Mouse (Mus musculus) stomach, embryonic 14.5 days (tissue): Measurements from ENCODE around the gene B3galnt1. TPM values are rescaled to one million over a fixed set of nuclear protein-coding genes. Genes with fewer than 3 reads are reported as not detected.
"Not testable (repeated sequence)": the region's sequence is repeated elsewhere in the genome, so short reads cannot be mapped to it uniquely, and the experiment has no call there.

Source experiments
- ATAC-seq: fragments of 200-750 bp; cut with Nextera tagmentation; 2 replicates; pipeline ENCODE4 v1.8.0; 2017; ENCODE audit warnings: low read depth, moderate TSS enrichment; ENCODE audit not compliant: insufficient number of reproducible peaks, insufficient read depth, low FRiP score
- H3K27ac ChIP-seq: fragments of 300-500 bp; sonication (generic); 2 replicates; pipeline ENCODE4 v1.5.1; 2014; ENCODE audit warnings: mild to moderate bottlenecking, low read length, moderate library complexity, mixed read lengths
- H3K27me3 ChIP-seq: fragments of 300-500 bp; sonication (generic); 2 replicates; pipeline ENCODE4 v1.6.1; 2014; ENCODE audit warnings: low read length, control low read depth, mixed read lengths; ENCODE audit not compliant: control insufficient read depth, insufficient read depth
- H3K36me3 ChIP-seq: fragments of 300-500 bp; sonication (generic); 2 replicates; pipeline ENCODE4 v1.6.1; 2014; ENCODE audit warnings: mild to moderate bottlenecking, control low read depth, low read length, moderate library complexity, mixed read lengths; ENCODE audit not compliant: control insufficient read depth, insufficient read depth
- H3K4me1 ChIP-seq: fragments of 300-500 bp; sonication (generic); 2 replicates; pipeline ENCODE4 v1.6.1; 2014; ENCODE audit warnings: low read length, control low read depth, mixed read lengths; ENCODE audit not compliant: control insufficient read depth, insufficient read depth
- H3K4me2 ChIP-seq: fragments of 300-500 bp; sonication (generic); replicated peaks from 2 replicates; pipeline ENCODE4 v1.6.1; 2014; ENCODE audit warnings: low read depth, low read length, control low read depth
- H3K4me3 ChIP-seq: fragments of 300-500 bp; sonication (generic); 2 replicates; pipeline ENCODE4 v1.5.1; 2014; ENCODE audit warnings: low read depth, low read length, control low read depth
- H3K9ac ChIP-seq: fragments of 300-500 bp; sonication (generic); replicated peaks from 2 replicates; pipeline ENCODE4 v1.6.1; 2014; ENCODE audit warnings: low read depth, mild to moderate bottlenecking, control low read depth, low read length, moderate library complexity, mixed read lengths
- H3K9me3 ChIP-seq: fragments of 300-500 bp; sonication (generic); 2 replicates; pipeline ENCODE4 v1.6.1; 2016; ENCODE audit warnings: low read depth, low read length, control low read depth; ENCODE audit not compliant: control insufficient read depth
- WGBS: fragments of 180-500 bp; shearing (Covaris S2); extraction: QIAGEN DNeasy Blood & Tissue Kit; methylation state at CpG from one replicate; pipeline ENCODE4 v1.1.7; 2014; 5-methylcytosine and 5-hydroxymethylcytosine counted together
- polyA plus RNA-seq: library from polyadenylated mRNA; unstranded; fragments of >200 nt; fragmentation: Nextera tagmentation; extraction: Ambion mirVana; gene quantifications from 2 replicates; pipeline ENCODE4 v1.2.1, GENCODE M21; 2014

B3galnt1 gene
- polyA plus RNA-seq, 1 experiment from 2014 or later, result 43.1 TPM

DNA sequence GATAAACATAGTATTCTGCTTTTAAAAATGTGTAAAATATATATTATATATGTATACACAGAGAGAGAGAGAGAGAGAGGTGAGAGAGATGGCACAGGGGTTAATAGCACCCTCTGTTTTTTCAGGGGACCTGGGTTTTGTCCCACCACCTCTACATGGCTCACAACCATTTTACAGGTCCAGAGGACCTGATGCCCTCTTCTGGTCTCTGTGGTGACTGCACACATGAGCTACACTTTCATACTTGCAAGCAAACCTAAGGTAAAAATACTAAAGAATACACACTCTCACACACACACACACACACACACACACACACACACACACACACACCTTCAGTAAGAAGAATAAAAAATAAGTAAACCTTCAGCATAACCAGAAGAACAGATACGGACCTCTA lies 20.0 kb downstream of the B3galnt1 start:
- Histone ChIP-seq H3K27ac (no peak overlapping the region), H3K9me3 (no peaks in the 10 kb centered on the region), H3K4me2 (no peak overlapping the region), H3K27me3 (no peaks in the 10 kb centered on the region), H3K9ac (no peak overlapping the region), H3K4me1 (no peaks in the 10 kb centered on the region), H3K4me3 (no peak overlapping the region), H3K36me3 (peaks cover 7% of the 10 kb centered on the region; the same call in 1 of the 2 replicates)
- no peak for ATAC-seq
- 79% methylated on average over 1 of the region's 1 CpGs for WGBS

DNA sequence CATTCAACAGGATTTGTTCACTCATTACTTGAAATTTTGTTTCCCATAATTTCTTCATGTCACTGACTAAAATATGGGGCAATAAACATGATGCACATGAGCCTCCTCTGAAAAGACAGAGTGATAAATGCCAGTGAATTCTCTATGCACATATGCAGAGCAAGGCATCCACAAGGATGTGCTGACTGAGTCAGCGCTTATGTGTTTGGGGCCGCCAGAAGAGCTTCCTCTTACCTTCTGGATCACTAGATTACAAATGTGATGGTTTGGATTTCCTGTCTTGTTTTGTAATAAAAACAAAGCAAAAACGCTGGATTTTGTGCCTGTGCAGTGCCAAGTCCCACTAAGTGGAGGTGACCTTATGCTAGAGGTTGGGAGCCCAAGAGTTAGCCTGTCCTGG lies 22.0 kb downstream of the B3galnt1 start:
- no peak for ATAC-seq
- Histone ChIP-seq H3K36me3 (peaks cover 7% of the 10 kb centered on the region; the same call in 1 of the 2 replicates), H3K27ac (no peak overlapping the region), H3K9ac (no peak overlapping the region), H3K4me3 (no peak overlapping the region), H3K4me2 (no peak overlapping the region), H3K9me3 (no peaks in the 10 kb centered on the region), H3K27me3 (no peaks in the 10 kb centered on the region), H3K4me1 (no peaks in the 10 kb centered on the region)
- WGBS, result 81% methylated on average over 3 of the region's 3 CpGs

DNA sequence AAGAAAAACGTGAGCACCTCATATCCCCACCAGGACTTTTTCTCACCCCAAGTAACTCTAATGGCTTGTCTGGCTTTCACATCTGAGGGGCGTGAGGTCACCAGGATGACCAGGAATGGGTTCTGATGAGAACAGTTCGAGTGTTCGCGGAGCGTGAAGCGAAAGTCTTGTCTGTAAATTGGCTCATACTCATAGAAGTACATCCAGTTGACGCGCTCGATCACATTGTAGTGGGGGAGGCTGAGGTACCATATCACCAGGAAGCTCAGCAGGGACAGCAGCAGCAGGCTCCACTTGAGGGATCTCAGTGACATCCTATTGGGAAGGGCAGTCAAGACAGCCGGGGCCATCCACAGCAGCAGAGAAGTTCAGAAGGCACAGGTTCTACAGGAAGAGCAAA lies 23.2 kb downstream of the B3galnt1 start:
- no peak overlapping the region for H3K9ac ChIP-seq
- no peaks in the 10 kb centered on the region for H3K4me1 ChIP-seq
- no peaks in the 10 kb centered on the region for H3K9me3 ChIP-seq
- no peak overlapping the region for H3K27ac ChIP-seq
- peaks cover 7% of the 10 kb centered on the region; the same call in 1 of the 2 replicates for H3K36me3 ChIP-seq
- H3K4me3 ChIP-seq, result no peak overlapping the region
- H3K27me3 ChIP-seq, result no peaks in the 10 kb centered on the region
- H3K4me2 ChIP-seq, result no peak overlapping the region
- ATAC-seq, result no peak
- WGBS, result 94% methylated on average over 11 of the region's 11 CpGs

DNA sequence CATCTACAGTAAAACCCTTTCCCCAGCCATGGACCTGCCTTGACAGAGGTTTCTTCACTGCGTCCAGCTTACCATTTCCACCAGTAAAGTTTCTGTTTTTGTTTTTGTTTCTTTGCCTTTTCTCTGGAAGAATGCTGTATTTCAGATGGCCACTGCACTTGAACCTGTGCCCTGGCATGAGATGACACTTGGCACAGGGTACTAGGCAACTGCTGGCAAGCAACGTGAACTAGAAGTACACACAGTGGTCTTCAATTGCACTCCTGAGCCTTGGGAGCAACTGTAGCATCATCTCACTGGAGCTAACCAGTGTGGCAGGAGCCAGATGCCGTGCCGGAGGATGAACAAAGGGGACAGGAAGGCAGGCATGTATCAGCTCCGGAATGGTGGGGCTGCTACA lies 26.2 kb downstream of the B3galnt1 start:
- no peaks in the 10 kb centered on the region for H3K4me1 ChIP-seq
- no peaks in the 10 kb centered on the region for H3K27me3 ChIP-seq
- no peak for ATAC-seq
- no peak overlapping the region for H3K9ac ChIP-seq
- H3K4me3 ChIP-seq, result no peak overlapping the region
- H3K4me2 ChIP-seq, result no peak overlapping the region
- peaks cover 7% of the 10 kb centered on the region; the same call in 1 of the 2 replicates for H3K36me3 ChIP-seq
- H3K9me3 ChIP-seq, result no peaks in the 10 kb centered on the region
- H3K27ac ChIP-seq, result no peak overlapping the region
- 89% methylated on average over 5 of the region's 5 CpGs for WGBS

DNA sequence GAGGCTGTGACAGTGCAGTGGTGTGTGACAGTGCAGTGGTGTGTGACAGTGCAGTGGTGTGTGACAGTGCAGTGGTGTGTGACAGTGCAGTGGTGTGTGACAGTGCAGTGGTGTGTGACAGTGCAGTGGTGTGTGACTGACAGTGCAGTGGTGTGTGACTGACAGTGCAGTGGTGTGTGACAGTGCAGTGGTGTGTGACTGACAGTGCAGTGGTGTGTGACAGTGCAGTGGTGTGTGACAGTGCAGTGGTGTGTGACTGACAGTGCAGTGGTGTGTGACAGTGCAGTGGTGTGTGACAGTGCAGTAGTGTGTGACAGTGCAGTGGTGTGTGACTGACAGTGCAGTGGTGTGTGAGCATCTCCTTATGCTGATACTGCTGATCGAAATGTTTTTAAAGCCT lies 33.2 kb downstream of the B3galnt1 start:
- WGBS, result 88% methylated on average over 1 of the region's 1 CpGs
- not testable (repeated sequence) for ATAC-seq, H3K4me3 ChIP-seq

DNA sequence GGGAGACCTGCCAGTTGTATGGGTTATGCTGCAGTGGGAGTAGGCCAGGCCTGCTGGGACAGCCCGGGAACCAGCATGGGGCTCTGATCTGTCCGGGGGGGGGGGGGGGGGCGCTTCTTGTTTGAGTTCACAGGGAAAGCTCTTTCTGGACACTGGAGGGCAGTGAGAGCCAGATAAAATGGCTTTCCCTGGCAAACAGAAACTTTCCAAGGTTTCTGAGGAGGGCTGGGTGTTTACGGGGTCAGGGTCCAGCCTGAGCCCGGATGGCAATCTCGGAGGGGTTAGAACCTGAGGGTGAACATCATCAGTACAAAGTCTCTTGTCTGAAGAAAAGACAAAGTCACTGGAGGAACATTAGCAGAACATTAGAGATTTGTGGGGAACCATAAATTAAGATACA lies 35.4 kb downstream of the B3galnt1 start:
- no peak overlapping the region for H3K4me3 ChIP-seq
- WGBS, result 87% methylated on average over 5 of the region's 6 CpGs
- peaks cover 6% of the 10 kb centered on the region; the same call in 1 of the 2 replicates for H3K4me1 ChIP-seq
- H3K27ac ChIP-seq, result no peak overlapping the region
- H3K9ac ChIP-seq, result no peak overlapping the region
- no peaks in the 10 kb centered on the region for H3K36me3 ChIP-seq
- no peaks in the 10 kb centered on the region for H3K27me3 ChIP-seq
- no peak overlapping the region for H3K4me2 ChIP-seq
- no peak for ATAC-seq
- H3K9me3 ChIP-seq, result no peaks in the 10 kb centered on the region

More for the DNA sequence above, 33.2 kb downstream of the B3galnt1 start:
- H3K4me2 ChIP-seq, H3K27ac ChIP-seq, H3K27me3 ChIP-seq, H3K9me3 ChIP-seq, H3K4me1 ChIP-seq, H3K9ac ChIP-seq, H3K36me3 ChIP-seq: not testable (repeated sequence)

DNA sequence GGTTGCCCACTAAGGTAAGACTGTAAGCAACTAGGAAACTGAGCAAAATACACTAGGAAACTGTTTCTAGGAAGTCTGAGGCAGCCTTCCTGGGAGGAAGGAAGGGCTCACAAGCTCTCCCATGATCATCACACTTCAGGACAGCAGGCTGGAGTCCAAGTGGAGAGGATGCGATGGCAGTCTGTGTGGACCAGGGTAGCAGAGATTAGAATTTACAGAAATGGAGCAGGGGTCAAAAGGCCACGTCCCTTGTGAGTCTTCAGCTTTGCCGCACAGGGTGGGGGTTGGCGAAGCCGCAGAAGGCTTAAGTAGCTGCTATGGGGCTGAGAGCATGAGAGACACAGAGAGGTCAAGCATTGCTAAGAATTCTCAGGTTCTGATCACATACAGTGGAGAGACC lies 37.1 kb downstream of the B3galnt1 start:
- Histone ChIP-seq H3K27ac (no peak overlapping the region), H3K9ac (no peak overlapping the region), H3K4me1 (peaks cover 6% of the 10 kb centered on the region; the same call in 1 of the 2 replicates), H3K4me2 (no peak overlapping the region), H3K36me3 (no peaks in the 10 kb centered on the region), H3K9me3 (no peaks in the 10 kb centered on the region), H3K27me3 (no peaks in the 10 kb centered on the region), H3K4me3 (no peak overlapping the region)
- no peak for ATAC-seq
- WGBS, result 58% methylated on average over 5 of the region's 5 CpGs

DNA sequence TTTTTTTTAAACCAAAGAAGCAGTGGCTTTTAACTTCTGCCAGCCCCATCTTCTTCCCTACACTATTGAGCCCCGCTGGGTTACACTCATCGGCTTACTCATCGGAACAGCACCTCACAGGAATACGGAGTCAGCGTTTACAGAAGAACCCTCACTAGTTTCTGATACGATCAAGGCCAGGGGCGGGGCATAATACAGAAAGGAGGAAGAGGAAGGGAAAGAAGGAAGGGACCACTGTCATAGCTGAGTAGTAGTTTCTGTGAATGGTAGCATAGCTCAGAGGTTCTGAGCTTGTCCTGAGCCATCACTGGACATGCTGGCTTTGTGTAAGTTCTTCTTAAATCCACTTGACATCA lies 38.8 kb downstream of the B3galnt1 start:
- Histone ChIP-seq H3K36me3 (no peaks in the 10 kb centered on the region), H3K9me3 (no peaks in the 10 kb centered on the region), H3K27me3 (no peaks in the 10 kb centered on the region), H3K4me2 (no peak overlapping the region), H3K27ac (no peak overlapping the region), H3K4me3 (no peak overlapping the region), H3K4me1 (peaks cover 6% of the 10 kb centered on the region; the same call in 1 of the 2 replicates), H3K9ac (no peak overlapping the region)
- 49% methylated on average over 7 of the region's 7 CpGs for WGBS
- no peak for ATAC-seq

DNA sequence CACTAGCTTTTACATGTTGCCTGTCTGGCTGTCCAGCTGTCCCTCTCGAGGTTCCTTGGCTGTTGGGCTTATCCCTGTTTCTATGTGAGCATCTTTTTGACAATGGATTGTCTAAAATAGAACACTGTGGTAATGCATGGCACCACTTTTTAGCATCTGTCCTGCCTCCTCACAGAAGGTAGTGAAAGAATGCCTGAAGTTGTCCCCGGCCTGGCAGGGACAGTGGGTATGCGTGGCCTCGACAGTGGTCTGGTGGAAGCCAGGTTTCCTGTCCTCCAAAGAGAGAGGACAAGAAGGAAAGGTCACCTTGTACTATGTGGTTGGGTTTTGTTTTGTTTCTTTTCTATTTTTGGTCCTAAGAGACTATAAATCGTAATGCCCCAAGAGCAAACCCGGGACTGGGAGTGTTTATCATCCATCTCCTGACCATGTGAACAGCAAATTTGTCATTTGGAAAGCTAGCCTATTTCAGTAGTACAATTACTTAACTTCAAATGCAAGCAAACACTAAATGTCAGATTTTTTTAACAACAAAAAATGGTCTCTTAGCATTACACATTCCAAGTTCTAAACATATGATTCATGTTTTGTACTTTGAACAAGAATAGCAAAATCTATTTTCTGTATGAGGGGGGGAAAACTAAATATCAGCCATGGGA lies 39.3 kb downstream of the B3galnt1 start:
- Histone ChIP-seq H3K9ac (no peak overlapping the region), H3K4me3 (no peak overlapping the region), H3K36me3 (no peaks in the 10 kb centered on the region), H3K4me1 (peaks cover 6% of the 10 kb centered on the region; the same call in 1 of the 2 replicates), H3K27me3 (no peaks in the 10 kb centered on the region), H3K9me3 (no peaks in the 10 kb centered on the region), H3K27ac (no peak overlapping the region), H3K4me2 (no peak overlapping the region)
- ATAC-seq, result no peak
- WGBS, result 56% methylated on average over 6 of the region's 6 CpGs
